Mouse (Mus musculus) testis, adult 2 months (tissue): Measurements from ENCODE around the gene Zfp300. TPM values are rescaled to one million over a fixed set of nuclear protein-coding genes. Genes with fewer than 3 reads are reported as not detected.

ENCODE experiments used
- H3K27ac ChIP-seq: fragments of 200-500 bp; 2 replicates; pipeline ENCODE4 v1.5.1; 2012; ENCODE audit warnings: low read depth, low read length; ENCODE audit not compliant: control insufficient read depth, insufficient read depth
- H3K27me3 ChIP-seq: fragments of 200-500 bp; 2 replicates; pipeline ENCODE4 v1.6.1; 2012; ENCODE audit warnings: mild to moderate bottlenecking, low read length, moderate library complexity; ENCODE audit not compliant: control insufficient read depth, insufficient read depth
- H3K36me3 ChIP-seq: fragments of 200-500 bp; 2 replicates; pipeline ENCODE4 v1.6.1; 2012; ENCODE audit warnings: mild to moderate bottlenecking, low read length; ENCODE audit not compliant: control insufficient read depth, insufficient read depth
- H3K4me1 ChIP-seq: fragments of 200-500 bp; 2 replicates; pipeline ENCODE4 v1.6.1; 2012; ENCODE audit warnings: low read length; ENCODE audit not compliant: control insufficient read depth, insufficient read depth
- H3K4me3 ChIP-seq: fragments of 200-500 bp; 2 replicates; pipeline ENCODE4 v1.5.1; 2012; ENCODE audit warnings: low read depth, mild to moderate bottlenecking, low read length, moderate library complexity, mixed read lengths; ENCODE audit not compliant: control insufficient read depth
- CTCF ChIP-seq: fragments of 200-500 bp; IDR thresholded peaks from 2 replicates; pipeline ENCODE4 v1.5.1; 2012; ENCODE audit warnings: low read depth, mild to moderate bottlenecking, inconsistent platforms, low read length, moderate library complexity; ENCODE audit not compliant: control insufficient read depth, insufficient read depth, insufficient replicate concordance
- POLR2A ChIP-seq: fragments of 200-500 bp; IDR thresholded peaks from 2 replicates; pipeline ENCODE4 v1.6.1; 2012; ENCODE audit warnings: low read depth, mild to moderate bottlenecking, inconsistent platforms, low read length, moderate library complexity; ENCODE audit not compliant: control insufficient read depth
- polyA plus RNA-seq: library from polyadenylated mRNA; depleted of rRNA; stranded (reverse); fragments of >200 nt; gene quantifications from 2 replicates; pipeline ENCODE4 v1.2.3, GENCODE M21; 2012; rRNA removed

The Zfp300 gene
- polyA plus RNA-seq, result 0.05 and 0.09 TPM in 2 replicates

GRCm38 (mm10) chrX:21088983-21089866 is at the start of gene Zfp300:
Zfp300 (minus strand) TSS chrX:21089527.
- peak within 1 kb of the TSS; percentile 62 for H3K4me3 ChIP-seq
- H3K36me3 ChIP-seq, result no peaks in the 10 kb centered on the region
- H3K4me1 ChIP-seq, result no peaks in the 10 kb centered on the region
- no peak for TF ChIP-seq CTCF
- H3K27ac ChIP-seq, result peak within 1 kb of the TSS; percentile 14
- H3K27me3 ChIP-seq, result no peaks in the 10 kb centered on the region

- Histone ChIP-seq H3K27ac (no peak within 1 kb of the TSS), H3K4me3 (no peak within 1 kb of the TSS), H3K36me3 (no peaks in the 10 kb centered on the region), H3K4me1 (no peaks in the 10 kb centered on the region), H3K27me3 (no peaks in the 10 kb centered on the region)
- TF ChIP-seq POLR2A, result no peak
- TF ChIP-seq CTCF, result no peak
These were observed 26.2 kb upstream of the Zfp300 start, which contains the start of gene Ssxa1 for GRCm38 (mm10) chrX:21115520-21115919. Ssxa1 (plus strand) TSS chrX:21115820.

- Histone ChIP-seq H3K27me3 (no peaks in the 10 kb centered on the region), H3K4me1 (no peaks in the 10 kb centered on the region), H3K36me3 (no peaks in the 10 kb centered on the region), H3K27ac (no peak overlapping the region), H3K4me3 (no peak overlapping the region)
- TF ChIP-seq POLR2A (no peak), CTCF (no peak)
These were observed 526 bp upstream of the Zfp300 start for GRCm38 (mm10) chrX:21089867-21090239.

GRCm38 (mm10) chrX:21088645-21088982 is 713 bp downstream of the Zfp300 start:
- TF ChIP-seq POLR2A, result no peak
- no peak for TF ChIP-seq CTCF
- H3K4me3 ChIP-seq, result peak overlapping the region; percentile 62
- no peaks in the 10 kb centered on the region for H3K36me3 ChIP-seq
- H3K4me1 ChIP-seq, result no peaks in the 10 kb centered on the region
- H3K27ac ChIP-seq, result no peak overlapping the region
- H3K27me3 ChIP-seq, result no peaks in the 10 kb centered on the region

- Histone ChIP-seq H3K27me3 (no peaks in the 10 kb centered on the region), H3K27ac (peak within 1 kb of the TSS; percentile 36; the same call in 1 of the 2 replicates), H3K36me3 (no peaks in the 10 kb centered on the region), H3K4me1 (no peaks in the 10 kb centered on the region), H3K4me3 (peak within 1 kb of the TSS; percentile 63)
- TF ChIP-seq CTCF (no peak), POLR2A (no peak)
These were observed 21.2 kb downstream of the Zfp300 start, which contains the start of gene Spaca5 for GRCm38 (mm10) chrX:21068106-21068505. Spaca5 (plus strand) TSS chrX:21068406.

GRCm38 (mm10) chrX:21062544-21062890 is 26.8 kb downstream of the Zfp300 start:
- H3K4me3 ChIP-seq, result no peak overlapping the region
- no peak for TF ChIP-seq CTCF
- H3K27me3 ChIP-seq, result no peaks in the 10 kb centered on the region
- no peaks in the 10 kb centered on the region for H3K4me1 ChIP-seq
- H3K36me3 ChIP-seq, result no peaks in the 10 kb centered on the region
- no peak overlapping the region for H3K27ac ChIP-seq

- Histone ChIP-seq H3K27ac (peak within 1 kb of the TSS; percentile 82), H3K27me3 (no peaks in the 10 kb centered on the region), H3K36me3 (no peaks in the 10 kb centered on the region), H3K4me3 (peak within 1 kb of the TSS; percentile 92), H3K4me1 (no peaks in the 10 kb centered on the region)
- peak; percentile 33; the same call in 1 of the 2 replicates for TF ChIP-seq POLR2A
- no peak for TF ChIP-seq CTCF
These were observed 27.3 kb downstream of the Zfp300 start, which contains the start of gene Zfp182 for GRCm38 (mm10) chrX:21061866-21062543. Zfp182 (minus strand) TSS chrX:21062316.
